Mouse (Mus musculus): ENCODE results near the gene Sema4f.

The Sema4f gene

GRCm38 (mm10) chr6:82915889-82916288, 23.7 kb downstream of the Sema4f start:
- no peak for DNase-seq (ENCODE audit: low read depth, low spot score)

GRCm38 (mm10) chr6:82913336-82914247, 26.0 kb downstream of the Sema4f start:
- no peak for DNase-seq (ENCODE audit: low read depth, low spot score)

DNA sequence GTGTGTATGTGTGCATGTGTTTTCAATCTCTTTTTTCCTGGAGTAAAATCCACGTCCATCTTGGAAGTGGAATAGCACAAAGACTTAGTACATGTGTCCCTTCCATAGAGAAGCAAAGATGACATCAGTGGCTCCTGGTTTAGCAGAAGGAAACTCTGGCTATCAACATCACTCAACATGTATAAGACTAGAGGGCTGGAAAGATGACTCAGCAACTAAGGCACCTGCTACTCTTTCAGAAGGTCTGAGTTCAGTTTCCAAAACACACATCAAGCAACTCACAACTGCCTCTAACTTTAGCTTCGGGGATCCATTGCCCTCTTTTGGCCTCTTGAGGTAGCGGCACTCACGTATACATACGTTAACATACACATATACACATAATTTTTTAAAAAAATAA, 28.3 kb downstream of the Sema4f start:
- DNase-seq (ENCODE audit: low read depth, low spot score): no peak

DNA sequence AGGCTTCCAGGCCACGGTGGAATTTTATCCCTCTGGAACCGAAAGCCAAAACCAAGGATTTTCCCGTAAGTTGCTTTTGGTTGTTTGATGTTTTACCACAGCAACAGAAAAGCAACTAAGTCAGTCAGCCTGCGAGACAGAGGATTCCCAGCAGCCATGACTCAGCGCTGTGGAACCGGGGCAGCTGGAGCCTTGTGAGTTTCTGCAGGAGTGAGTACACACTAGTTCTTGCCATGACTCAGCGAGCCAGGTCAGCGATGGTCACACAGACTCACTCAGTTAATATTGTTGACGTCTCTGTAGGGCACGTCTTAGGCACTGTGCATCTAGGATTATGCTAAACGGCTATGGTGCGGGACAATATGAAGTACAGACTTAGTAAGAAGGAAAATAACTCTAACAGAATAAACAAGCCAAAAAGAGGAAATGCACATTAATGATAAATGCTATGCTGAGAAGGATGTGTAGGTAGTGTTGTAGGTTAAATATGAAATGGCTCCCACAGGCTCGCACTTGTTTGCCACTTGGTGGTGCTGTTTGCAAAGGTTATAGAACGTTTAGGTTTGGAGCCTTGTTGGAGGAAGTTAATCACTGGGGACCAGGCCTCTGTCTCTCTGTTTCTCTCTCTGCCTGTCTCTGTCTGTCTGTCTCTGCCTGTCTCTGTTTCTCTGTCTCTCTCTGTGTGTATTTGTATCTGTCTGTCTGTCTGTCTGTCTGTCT, 30.3 kb downstream of the Sema4f start:
- no peak for DNase-seq (ENCODE audit: low read depth, low spot score)

- DNase-seq (ENCODE audit: low read depth, low spot score): no peak
These were observed 31.5 kb downstream of the Sema4f start for GRCm38 (mm10) chr6:82908034-82908433.

DNA sequence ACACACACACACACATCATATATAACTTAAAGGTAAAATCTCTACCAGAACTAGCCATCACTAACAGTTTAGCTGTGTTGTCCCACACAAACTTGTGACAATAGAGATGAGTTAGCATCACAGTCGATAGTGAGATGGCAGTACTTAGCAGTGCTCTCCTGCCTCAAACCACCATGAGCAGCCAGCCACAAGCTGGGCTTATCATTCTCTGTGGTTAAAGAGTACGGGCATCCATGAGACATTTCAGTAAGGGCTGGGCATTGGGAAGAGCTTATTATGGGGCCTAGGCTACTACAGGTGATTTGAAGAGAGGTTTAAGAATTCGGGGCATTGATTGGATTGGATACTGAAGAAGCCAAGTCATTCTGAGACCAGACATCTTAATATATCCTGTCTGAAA, 32.6 kb downstream of the Sema4f start:
- DNase-seq (ENCODE audit: low read depth, low spot score): no peak

GRCm38 (mm10) chr6:82902559-82902958, 37.0 kb downstream of the Sema4f start:
- DNase-seq (ENCODE audit: low read depth, low spot score): no peak

- no peak for DNase-seq (ENCODE audit: low read depth, low spot score)
These were observed 40.8 kb downstream of the Sema4f start for GRCm38 (mm10) chr6:82898745-82899144.

DNA sequence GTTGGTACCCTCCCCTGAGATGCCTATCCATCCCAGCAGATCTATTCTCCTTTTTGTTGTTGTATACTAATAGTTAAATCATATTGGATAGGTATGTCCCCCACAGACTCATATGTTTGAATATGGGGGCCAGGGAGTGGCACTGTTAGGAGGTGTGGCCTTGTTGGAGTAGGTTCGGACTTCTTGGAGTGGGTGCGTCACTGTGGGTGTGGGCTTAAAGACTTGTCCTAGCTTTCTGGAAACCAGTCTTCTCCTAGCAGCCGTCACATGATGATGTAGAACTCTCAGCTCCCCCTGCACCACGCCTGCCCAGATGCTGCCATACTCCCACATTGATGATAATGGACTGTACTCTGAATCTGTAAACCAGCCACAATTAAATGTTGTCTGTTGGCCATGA, 41.3 kb downstream of the Sema4f start:
- DNase-seq (ENCODE audit: low read depth, low spot score): no peak

- no peak for DNase-seq (ENCODE audit: low read depth, low spot score)
These were observed 42.3 kb downstream of the Sema4f start for GRCm38 (mm10) chr6:82897311-82897710.

DNA sequence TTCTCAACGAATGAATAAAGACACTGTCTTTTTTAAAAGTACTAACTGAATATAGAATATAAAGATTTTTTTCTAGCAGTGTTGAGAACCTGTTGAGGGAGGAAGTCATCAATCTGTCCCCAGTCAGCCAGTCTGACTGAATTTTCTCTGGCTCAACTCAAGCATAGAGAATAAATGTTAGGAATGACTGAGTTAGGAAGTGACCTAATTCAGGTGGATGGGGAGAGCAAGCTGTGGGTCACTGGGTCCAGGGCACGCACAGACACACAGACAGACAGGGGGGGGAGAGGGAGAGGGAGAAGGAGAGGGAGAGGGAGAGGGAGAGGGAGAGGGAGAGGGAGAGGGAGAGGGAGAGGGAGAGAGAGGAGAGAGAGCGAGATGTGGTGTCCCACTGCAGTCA, 46.2 kb downstream of the Sema4f start:
- DNase-seq (ENCODE audit: low read depth, low spot score): no peak

- no peak for DNase-seq (ENCODE audit: low read depth, low spot score)
These were observed 47.0 kb downstream of the Sema4f start for GRCm38 (mm10) chr6:82892540-82892939.

- DNase-seq (ENCODE audit: low read depth, low spot score): no peak
These were observed 48.1 kb downstream of the Sema4f start for GRCm38 (mm10) chr6:82891488-82891887.

DNA sequence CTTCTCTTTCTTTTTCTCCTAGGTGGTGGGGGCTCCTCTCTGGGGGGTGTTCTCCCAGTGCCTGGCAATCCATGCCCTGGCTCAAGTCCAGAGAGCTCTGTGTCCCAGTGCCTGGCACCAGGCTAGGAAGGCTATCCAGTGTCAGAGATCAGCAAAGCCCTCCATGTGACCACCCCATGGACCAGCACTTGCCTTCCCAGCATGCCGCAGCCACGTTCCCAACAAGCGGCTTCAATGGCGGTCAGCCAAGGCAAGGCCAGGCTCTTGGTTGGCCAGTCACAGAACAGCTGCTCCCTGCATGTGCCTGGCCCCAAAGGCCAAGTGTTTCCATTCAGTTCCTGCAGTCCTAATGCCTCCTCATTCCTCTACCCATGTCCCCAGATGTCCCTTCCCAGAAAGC, 53.2 kb downstream of the Sema4f start:
- DNase-seq (ENCODE audit: low read depth, low spot score): no peak

DNA sequence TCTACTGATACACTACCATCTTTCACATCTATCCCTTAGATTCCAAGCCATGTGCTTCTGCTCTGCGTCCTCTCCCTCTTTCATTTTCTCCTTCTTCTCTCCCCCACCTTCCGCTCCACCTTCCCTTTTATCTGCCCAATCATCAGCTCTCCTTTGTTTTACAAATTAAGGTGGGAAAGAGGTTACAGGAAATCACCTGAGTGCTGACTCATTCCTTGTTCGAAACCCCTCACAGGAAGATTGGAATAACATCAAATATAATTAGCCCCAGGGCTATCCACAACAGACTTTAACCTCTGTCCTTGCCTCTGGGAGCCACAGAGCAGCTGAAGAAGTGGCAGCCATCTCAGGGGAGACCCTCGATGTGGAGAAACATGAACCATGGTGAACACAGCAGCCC, 53.7 kb downstream of the Sema4f start:
- DNase-seq (ENCODE audit: low read depth, low spot score): no peak

GRCm38 (mm10) chr6:82885441-82885840, 54.1 kb downstream of the Sema4f start:
- DNase-seq (ENCODE audit: low read depth, low spot score): no peak

DNA sequence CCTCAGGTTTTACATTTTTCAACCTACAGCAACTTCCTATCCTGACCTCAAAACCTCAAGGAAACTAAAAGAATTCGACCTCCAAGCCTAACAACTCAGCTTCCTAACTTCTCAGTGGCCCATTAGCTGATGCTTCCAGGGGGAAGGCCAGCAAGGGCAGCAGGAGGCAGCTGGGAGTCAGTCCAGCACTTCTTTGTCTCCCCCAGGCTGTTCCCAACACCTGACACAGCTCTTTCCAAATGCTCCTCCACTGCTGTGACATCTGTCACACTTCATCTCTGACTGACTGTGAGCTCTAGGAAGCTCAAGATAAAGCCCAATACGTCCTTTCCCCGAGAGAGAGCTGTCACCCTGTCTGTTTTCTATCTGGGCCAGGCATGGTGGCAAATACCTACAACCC, 55.0 kb downstream of the Sema4f start:
- no peak for DNase-seq (ENCODE audit: low read depth, low spot score)

- peak; percentile 6 for DNase-seq (ENCODE audit: low read depth, low spot score)
These were observed 58.0 kb downstream of the Sema4f start for GRCm38 (mm10) chr6:82881485-82882096.

GRCm38 (mm10) chr6:82880807-82881206, 58.8 kb downstream of the Sema4f start:
- no peak for DNase-seq (ENCODE audit: low read depth, low spot score)

GRCm38 (mm10) chr6:82879463-82880089, 60.0 kb downstream of the Sema4f start:
- DNase-seq (ENCODE audit: low read depth, low spot score): no peak

DNA sequence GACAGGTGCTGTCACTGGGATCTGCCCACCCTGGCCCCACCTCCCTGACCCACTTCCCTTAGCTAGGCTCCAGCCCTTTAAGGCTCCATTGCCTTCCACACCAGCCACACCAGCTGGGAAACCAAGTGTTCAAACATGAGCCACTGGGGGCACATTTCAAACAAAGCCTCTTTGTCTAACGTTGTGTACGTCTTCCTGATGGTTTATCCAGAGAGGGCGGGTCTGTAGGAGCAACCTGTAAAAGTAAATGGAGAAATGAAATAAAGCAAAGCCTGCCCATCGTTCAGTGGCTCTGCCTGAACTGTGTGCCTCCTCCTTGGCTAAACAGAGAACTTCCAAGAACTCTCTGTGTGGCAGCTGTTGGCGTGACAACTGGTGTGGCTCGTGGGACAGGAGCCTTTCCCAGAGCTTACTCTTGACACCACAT, 64.0 kb downstream of the Sema4f start:
- peak; percentile 19 for DNase-seq (ENCODE audit: low read depth, low spot score)

GRCm38 (mm10) chr6:82872332-82872707, 67.2 kb downstream of the Sema4f start:
- DNase-seq (ENCODE audit: low read depth, low spot score): no peak
